Mouse (Mus musculus): ENCODE data around the gene Mrps21. TPM values are rescaled to one million over a fixed set of nuclear protein-coding genes. Genes with fewer than 3 reads are reported as not detected.

Gene Mrps21
- total RNA-seq, 2 experiments from 2014 or later: 147 to 175 TPM

DNA sequence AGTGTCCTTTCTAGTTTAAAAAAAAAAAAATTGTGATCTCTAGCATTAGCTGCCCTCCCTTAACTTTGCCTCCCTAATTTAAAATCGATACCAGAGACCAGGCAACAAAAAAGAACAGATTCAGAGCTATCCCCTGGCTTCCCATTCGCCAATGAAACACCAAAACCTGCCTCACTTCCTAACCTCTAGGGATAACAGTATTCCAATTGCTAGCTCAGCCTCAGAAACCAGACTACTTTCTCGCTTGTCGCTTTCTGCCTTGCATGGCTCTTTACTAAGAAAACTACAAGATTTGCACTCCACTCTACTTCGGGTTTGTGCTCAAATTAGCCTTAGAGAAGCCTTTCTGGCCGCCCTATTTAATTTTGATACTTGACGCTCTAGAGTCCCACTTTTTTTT is 15.2 kb downstream of the Mrps21 start:
- DNase-seq (ENCODE audit: low spot score in 2 of 2): no peak

DNA sequence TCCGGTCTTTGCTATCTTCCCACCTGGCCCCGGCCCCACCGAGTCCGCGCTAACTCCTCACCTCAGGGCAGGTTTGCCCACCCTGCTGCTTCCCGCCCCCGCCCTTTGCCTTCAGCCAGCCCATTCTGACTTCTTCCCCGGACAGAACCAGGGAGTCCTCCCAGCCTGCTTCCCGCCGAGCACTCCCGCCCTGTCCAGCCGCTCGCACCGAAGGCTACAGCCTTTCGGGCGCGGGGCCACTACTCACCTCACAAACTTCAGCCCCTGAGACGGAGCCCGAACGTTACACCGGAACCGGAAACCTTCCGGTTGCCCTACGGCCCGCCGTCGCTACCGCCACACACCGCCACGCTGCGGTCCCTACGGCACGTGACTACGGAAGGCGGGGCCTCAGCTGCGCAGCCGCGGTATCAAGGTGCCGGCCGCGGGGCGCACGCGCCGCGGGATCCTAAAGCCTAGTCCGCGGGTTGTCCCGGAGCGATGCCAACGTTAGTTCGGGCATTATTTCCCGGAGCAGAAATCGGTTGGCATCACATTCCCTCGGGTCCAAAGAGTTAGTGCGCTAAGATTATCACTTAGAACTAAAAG is 15.7 kb downstream of the Mrps21 start, which contains the start of gene Prpf3:
Gene Prpf3 (minus strand): TSS at position 384 of the 588 bp plus-strand sequence.
- DNase-seq (ENCODE audit: low spot score in 2 of 2): peak; percentile 90 to 94

DNA sequence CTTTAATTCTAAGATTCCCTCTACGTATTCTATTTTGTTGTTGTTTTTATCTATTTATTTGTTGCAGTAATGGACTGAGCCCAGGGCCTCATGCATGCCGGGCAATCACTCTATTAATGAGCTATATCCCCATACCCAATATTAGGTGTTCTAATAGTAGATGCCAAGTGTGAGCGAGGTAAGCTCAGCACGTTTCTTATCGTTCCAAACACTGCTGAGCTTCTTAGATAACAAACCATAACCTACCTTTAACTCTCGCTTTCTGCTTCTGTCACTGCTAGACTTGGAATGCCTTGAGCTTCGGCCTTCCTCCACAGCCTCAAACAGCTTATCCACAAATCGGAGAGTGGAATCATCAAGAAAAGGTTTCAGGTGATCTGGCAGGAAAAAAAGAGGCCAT is 20.0 kb downstream of the Mrps21 start:
- DNase-seq (ENCODE audit: low spot score in 2 of 2): no peak

DNA sequence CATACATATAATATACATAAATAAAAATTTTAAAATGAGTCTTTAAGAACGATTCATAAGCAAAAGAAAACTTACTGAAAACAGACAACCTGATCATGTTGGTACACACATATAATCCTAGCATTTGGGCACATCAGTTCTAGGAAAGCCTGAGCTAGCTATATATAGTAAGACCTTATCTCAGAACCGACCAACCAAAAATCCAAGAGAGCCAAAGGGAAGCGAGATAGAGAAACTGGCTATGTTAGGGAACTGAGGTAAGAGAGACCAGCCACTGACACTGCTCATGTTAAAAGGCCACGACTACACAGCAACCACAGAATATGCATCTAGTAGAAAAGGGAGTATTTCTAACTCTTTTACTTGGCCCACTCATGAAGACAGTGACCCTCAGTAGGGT is 20.7 kb downstream of the Mrps21 start:
- DNase-seq (ENCODE audit: low spot score in 2 of 2): no peak

DNA sequence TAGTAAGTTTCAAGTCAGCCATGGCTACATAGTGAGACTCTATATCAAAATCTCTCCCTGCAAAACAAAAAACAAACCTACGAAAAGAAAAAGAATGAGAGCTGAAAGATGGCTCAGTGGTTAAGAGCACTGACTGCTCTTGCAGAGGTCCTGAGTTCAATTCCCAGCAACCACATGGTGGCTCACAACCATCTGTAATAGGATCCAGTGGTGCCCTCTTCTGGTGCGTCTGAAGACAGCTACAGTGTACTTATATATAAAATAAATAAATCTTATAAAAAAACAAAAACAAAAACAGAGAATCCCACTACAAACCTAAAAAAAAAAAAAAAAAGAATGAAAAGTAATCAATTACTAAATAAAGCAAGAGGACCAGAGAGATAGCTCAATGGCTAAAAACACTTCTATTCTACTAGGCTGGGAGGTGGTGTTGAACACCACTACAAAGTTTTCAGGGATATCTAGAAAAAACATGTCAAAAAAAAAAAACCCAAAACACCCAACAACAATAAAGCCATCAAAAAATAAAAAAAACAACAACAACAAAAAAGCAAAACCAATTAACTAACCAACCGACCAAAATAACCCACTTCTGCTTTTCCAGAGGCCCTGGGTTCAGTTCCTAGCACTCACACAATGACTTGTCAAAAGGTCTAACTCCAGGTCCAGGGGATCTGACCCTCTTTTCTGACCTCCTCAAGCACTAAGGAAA is 28.7 kb downstream of the Mrps21 start:
- DNase-seq (ENCODE audit: low spot score in 2 of 2): no peak

DNA sequence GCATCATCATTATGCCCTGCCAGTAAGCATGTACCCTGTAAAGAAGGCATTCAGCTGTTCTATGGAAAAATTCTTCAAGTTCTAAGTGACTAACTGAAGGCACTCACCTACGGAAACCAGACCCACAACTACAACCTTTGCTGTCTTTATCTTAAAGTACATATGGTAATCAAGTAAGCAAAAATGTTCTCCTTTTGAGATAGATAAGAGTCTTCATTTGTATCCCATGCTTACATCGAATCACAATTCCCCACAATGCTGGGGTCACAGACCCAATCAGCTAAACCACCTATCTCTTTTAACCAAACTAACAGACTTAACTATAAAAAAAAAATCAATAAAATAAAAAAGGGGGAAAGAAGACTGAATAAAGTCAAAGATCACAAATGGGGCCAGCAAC is 32.1 kb downstream of the Mrps21 start:
- no peak for DNase-seq (ENCODE audit: low spot score in 2 of 2)

DNA sequence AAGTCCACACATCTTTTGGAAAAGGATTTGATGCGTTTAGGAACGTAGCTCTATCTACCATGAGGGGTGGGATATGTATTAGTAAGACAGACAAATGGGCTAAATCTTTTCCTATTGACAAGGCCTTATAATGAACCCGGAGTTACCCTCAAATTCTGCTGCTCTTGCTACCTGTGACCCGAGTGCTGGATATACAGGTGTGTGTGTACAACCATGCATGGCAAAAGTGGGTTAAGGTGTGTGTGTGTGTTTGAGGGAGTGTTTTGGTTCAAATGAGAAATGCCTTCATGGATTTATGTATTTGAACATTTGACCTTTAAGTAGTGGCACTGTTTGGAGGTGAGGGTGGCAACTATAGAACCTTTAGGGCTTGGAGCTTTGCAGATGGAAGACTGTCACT is 42.3 kb downstream of the Mrps21 start:
- no peak for DNase-seq (ENCODE audit: low spot score in 2 of 2)

DNA sequence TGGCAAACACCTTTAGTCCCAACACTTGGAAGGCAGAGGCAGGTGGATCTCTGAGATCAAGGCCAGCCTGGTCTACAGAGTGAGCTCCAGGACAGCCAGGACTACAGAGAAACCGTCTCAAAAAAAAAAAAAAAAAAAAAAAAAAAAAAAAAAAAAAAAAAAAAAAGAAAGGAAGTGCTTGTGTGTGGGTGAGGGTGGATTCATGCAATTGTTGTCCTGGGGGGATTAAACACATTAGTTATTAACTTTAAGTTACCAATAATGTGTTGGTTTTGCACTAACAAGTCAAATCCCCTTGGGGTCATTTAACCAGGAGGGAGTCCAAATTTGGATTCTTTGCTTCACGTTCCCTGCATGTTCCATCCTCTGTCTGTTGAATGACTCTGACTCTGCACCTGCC is 45.0 kb downstream of the Mrps21 start:
- DNase-seq (ENCODE audit: low spot score in 2 of 2): no peak

DNA sequence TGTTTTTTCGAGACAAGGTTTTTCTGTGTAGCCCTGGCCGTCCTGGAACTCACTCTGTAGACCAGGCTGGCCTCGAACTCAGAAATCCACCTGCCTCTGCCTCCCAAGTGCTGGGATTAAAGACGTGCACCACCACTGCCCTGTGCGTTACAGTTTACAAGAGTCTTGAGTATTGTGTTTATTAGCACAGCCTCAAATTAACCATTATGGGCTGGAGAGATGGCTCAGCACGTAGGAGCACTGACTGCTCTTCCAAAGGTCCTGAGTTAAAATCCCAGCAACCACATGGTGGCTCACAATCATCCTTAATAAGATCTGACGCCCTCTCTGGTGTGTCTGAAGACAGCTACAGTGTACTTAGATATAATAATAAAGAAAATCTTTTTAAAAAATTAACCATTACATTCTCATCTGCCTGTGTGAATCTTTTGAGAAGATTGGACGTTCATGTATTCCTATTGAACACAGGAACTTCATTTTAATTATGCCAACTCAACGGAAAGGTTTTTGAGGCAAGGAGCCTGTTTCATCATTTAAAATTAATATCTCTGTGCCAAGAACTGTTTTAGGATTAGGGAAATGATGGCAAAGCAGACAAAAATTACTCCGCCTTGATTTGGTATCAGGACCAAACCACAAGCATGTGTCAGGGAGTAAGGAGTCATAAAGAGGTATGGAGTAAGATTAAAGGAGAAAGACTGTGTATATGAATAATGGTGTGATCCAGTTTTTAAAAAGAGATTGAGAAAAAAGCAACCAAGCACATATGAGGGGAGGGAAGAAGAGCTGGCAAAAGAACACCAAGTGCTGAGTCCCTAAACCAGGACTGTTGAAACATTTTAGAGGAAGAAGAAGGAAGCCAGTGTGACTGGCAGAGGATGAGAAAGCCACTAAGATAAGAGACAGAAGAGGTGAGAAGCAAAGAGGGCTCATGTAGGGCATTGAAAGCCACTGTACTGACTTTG is 51.0 kb downstream of the Mrps21 start:
- DNase-seq (ENCODE audit: low spot score in 2 of 2): peak in 1 of 2 experiments; percentile 14

DNA sequence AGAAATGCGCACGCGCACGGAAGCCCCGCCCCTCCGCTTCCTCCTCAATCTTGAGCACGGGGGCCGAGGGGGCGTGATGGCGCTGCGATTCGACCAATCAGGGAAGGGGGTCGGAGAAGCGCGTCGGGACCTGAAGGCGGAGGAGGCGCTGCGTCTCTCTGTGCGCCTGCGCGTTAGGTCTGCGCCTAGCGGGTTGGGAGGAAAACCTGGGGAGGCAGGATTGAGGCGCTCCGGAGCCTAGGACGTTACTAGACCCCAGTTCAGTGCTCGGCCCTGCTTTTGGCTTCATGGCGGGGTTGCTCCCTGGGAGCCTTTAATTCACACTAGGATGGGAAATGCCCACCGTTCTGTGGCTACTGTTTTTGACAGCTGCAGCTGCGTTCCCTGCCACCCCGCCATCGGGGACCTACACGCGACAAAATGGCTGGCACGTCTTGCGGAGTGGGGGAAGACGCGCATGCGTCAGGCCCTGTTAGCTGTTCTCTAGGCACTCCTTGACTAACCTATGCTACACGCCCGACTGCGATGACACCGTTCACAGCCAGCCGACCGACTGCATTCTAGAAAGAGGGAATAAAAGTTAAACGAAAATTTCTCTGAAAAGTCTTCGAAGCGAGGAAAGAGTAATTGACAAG is 51.9 kb downstream of the Mrps21 start:
- peak; percentile 99 to 100 for DNase-seq (ENCODE audit: low spot score in 2 of 2)

DNA sequence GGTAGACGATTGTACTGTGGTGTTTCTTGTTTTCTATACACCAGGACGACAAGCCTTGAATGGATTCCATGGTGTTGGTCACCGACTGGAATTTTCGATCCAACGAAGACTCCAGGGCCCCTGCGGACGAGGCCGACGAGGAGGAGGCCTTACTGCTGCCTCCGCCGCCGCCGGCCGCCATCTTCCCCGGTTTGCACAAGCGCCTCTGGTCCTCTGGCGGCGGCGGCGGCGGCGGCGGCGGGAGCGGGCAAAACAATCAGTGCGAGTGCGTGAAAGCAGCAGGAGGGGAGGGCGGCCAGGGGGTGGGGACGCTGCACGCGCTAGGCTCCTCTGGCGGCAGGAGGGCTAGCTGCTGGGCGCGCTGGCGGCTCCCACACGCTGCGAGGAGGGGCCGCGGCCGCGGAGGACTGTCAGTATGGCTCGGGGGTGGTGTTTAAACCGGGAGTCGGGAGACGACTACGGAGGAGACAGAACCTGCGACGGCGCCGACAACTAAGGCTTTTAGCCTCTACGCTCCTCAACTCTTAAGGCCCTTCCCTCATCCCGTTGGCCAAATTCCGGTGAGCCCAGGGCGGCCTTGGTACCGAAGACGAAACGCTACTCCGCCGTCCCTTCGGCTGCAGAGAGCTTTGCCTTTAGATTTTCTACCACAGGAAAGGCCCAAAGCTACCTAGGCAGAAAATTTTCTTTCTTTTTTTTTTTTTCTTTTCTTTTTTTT is 52.6 kb downstream of the Mrps21 start, which contains the start of gene Rprd2:
Gene Rprd2 (minus strand): TSS at position 293 of the 718 bp plus-strand sequence.
- peak; percentile 81 to 84 for DNase-seq (ENCODE audit: low spot score in 2 of 2)

DNA sequence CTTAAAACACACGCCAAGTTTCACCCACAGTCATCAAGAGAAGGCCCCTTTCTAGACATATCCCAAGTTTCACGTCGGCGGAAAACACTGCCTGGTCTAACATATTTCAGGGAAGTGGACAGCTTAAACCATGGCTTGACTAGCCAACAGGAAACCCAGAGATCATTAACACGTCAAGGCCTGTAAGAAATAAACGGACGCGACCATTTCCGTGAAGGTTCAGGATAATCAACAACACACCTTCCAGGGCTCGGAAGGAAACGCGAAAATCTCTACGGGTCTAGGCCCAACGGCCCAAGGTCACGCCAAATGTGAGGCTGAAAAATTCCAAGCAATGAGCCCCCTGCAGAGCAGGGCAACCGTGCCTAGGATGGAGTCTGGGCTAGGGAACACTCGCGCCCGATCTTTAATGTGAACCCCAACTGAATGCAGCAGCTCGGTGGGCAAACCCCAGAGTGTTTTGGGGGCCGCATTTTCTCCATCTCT is 53.2 kb downstream of the Mrps21 start:
- peak; percentile 33 to 48 for DNase-seq (ENCODE audit: low spot score in 2 of 2)

DNA sequence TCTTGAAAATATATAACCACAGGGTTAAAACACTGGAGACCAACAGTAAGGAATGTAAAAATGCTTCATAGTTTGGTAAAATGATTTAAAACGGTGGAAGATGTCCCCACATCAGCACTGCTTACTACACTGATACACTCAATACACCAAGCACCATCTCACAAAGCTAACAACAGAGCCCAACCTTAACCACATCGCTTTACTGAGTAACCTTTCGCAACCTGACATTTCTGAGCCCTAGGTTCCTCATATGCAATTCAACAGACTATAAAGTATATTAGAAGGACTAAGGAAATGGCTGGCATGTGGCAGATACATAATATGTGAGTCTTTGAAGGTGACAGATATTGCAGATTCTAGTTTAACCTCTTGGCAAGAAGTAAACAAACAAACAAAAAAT is 54.6 kb downstream of the Mrps21 start:
- no peak for DNase-seq (ENCODE audit: low spot score in 2 of 2)

Other genes starting within 250 kb of the Mrps21 start
- 100 to 1,000 TPM; 220 to 228 TPM for gene Ensa, start 246.5 kb downstream of the Mrps21 start, total RNA-seq (2021)
- gene Mcl1, start 212.7 kb downstream of the Mrps21 start, total RNA-seq (2021): 10 to 100 TPM; 68.0 TPM
- gene Adamtsl4, start 183.6 kb downstream of the Mrps21 start, total RNA-seq (2021): under 1 TPM; 0.69 to 0.94 TPM
- 10 to 100 TPM in 1 of 2 experiments, 1 to 10 TPM in 1; 9.6 to 11.9 TPM for gene Ecm1, start 131.9 kb downstream of the Mrps21 start, total RNA-seq (2021)
- gene Tars2, start 111.3 kb downstream of the Mrps21 start, total RNA-seq (2021): 10 to 100 TPM; 38.0 to 39.8 TPM
- 10 to 100 TPM; 57.2 to 63.9 TPM for gene Rprd2, start 52.7 kb downstream of the Mrps21 start, total RNA-seq (2021)
- gene Prpf3, start 15.6 kb downstream of the Mrps21 start, total RNA-seq (2021): 10 to 100 TPM; 26.0 to 26.4 TPM
- 1 to 10 TPM; 6.5 to 8.9 TPM for gene Ciart, start 10.7 kb upstream of the Mrps21 start, total RNA-seq (2021)
- 10 to 100 TPM in 1 of 2 experiments, 1 to 10 TPM in 1; 9.4 to 10.2 TPM for gene BC028528, start 20.5 kb upstream of the Mrps21 start, total RNA-seq (2021)
- 100 to 1,000 TPM in 1 of 2 experiments, 10 to 100 TPM in 1; 97.7 to 102 TPM for gene Aph1a, start 22.4 kb upstream of the Mrps21 start, total RNA-seq (2021)
- gene Car14, start 33.2 kb upstream of the Mrps21 start, total RNA-seq (2021): 1 to 10 TPM; 2.5 to 4.4 TPM
- 100 to 1,000 TPM; 103 to 105 TPM for gene Anp32e, start 57.7 kb upstream of the Mrps21 start, total RNA-seq (2021)
- 10 to 100 TPM; 50.2 to 56.5 TPM for gene Plekho1, start 124.5 kb upstream of the Mrps21 start, total RNA-seq (2021)
- gene Vps45, start 186.9 kb upstream of the Mrps21 start, total RNA-seq (2021): 10 to 100 TPM; 41.9 to 42.2 TPM
- 10 to 100 TPM; 17.7 to 21.0 TPM for gene Otud7b, start 233.0 kb upstream of the Mrps21 start, total RNA-seq (2021)